Mouse (Mus musculus): Measurements from ENCODE around the gene Plch1. TPM values are rescaled to one million over a fixed set of nuclear protein-coding genes. Genes with fewer than 3 reads are reported as not detected.
A peak's percentile ranks its signal among the peaks of the same experiment; 100 is the strongest.

Plch1 gene
- polyA plus RNA-seq, 1 experiment from 2014 or later: 6.4 TPM

GRCm38 (mm10) chr3:63896303-63896702, 3.0 kb downstream of the Plch1 start:
- Histone ChIP-seq H3K27ac (replicated peaks) (no peak overlapping the region), H3K9me3 (no peaks in the 10 kb centered on the region), H3K4me3 (no peak overlapping the region), H3K27me3 (no peaks in the 10 kb centered on the region), H3K9ac (replicated peaks) (no peak overlapping the region), H3K4me2 (replicated peaks) (no peak overlapping the region), H3K4me1 (peaks cover 23% of the 10 kb centered on the region), H3K36me3 (no peaks in the 10 kb centered on the region)
- WGBS: 36% methylated on average over 4 of the region's 4 CpGs
- ATAC-seq (replicated peaks): no peak

GRCm38 (mm10) chr3:63895786-63896185, 3.5 kb downstream of the Plch1 start:
- 7% methylated on average over 2 of the region's 2 CpGs for WGBS
- no peak overlapping the region for H3K9ac ChIP-seq (replicated peaks)
- H3K27ac ChIP-seq (replicated peaks): no peak overlapping the region
- no peaks in the 10 kb centered on the region for H3K9me3 ChIP-seq
- ATAC-seq (replicated peaks): no peak
- no peaks in the 10 kb centered on the region for H3K27me3 ChIP-seq
- H3K4me3 ChIP-seq: no peak overlapping the region
- H3K4me1 ChIP-seq: peaks cover 23% of the 10 kb centered on the region
- no peak overlapping the region for H3K4me2 ChIP-seq (replicated peaks)
- H3K36me3 ChIP-seq: no peaks in the 10 kb centered on the region

GRCm38 (mm10) chr3:63893677-63894076, 5.6 kb downstream of the Plch1 start:
- Histone ChIP-seq H3K4me1 (peaks cover 12% of the 10 kb centered on the region), H3K4me2 (replicated peaks) (no peak overlapping the region), H3K4me3 (no peak overlapping the region), H3K27me3 (no peaks in the 10 kb centered on the region), H3K9me3 (no peaks in the 10 kb centered on the region), H3K36me3 (no peaks in the 10 kb centered on the region), H3K9ac (replicated peaks) (no peak overlapping the region), H3K27ac (replicated peaks) (no peak overlapping the region)
- ATAC-seq (replicated peaks): no peak
- WGBS: 73% methylated on average over 7 of the region's 7 CpGs

- H3K27ac ChIP-seq (replicated peaks): no peak overlapping the region
- H3K4me1 ChIP-seq: 0 out of 2 replicates have a peak, but pooled peaks cover 5% of the 10 kb centered on the region
- H3K9ac ChIP-seq (replicated peaks): no peak overlapping the region
- no peak overlapping the region for H3K4me3 ChIP-seq
- no peak overlapping the region for H3K4me2 ChIP-seq (replicated peaks)
- H3K27me3 ChIP-seq: no peaks in the 10 kb centered on the region
- no peaks in the 10 kb centered on the region for H3K36me3 ChIP-seq
- H3K9me3 ChIP-seq: no peaks in the 10 kb centered on the region
- no peak for ATAC-seq (replicated peaks)
- 47% methylated on average over 3 of the region's 3 CpGs for WGBS
These were observed 7.1 kb downstream of the Plch1 start for GRCm38 (mm10) chr3:63892154-63892553.

- Histone ChIP-seq H3K4me3 (no peak overlapping the region), H3K27me3 (no peaks in the 10 kb centered on the region), H3K36me3 (no peaks in the 10 kb centered on the region; the same call in 1 of the 2 replicates), H3K4me1 (no peaks in the 10 kb centered on the region), H3K9ac (replicated peaks) (no peak overlapping the region), H3K9me3 (no peaks in the 10 kb centered on the region), H3K4me2 (replicated peaks) (no peak overlapping the region), H3K27ac (replicated peaks) (no peak overlapping the region)
- no peak for ATAC-seq (replicated peaks)
- WGBS: 86% methylated on average over 2 of the region's 2 CpGs
These were observed 18.2 kb downstream of the Plch1 start for GRCm38 (mm10) chr3:63881065-63881464.

GRCm38 (mm10) chr3:63878995-63879666, 20.1 kb downstream of the Plch1 start:
- no peaks in the 10 kb centered on the region for H3K9me3 ChIP-seq
- no peak for ATAC-seq (replicated peaks)
- no peaks in the 10 kb centered on the region for H3K27me3 ChIP-seq
- H3K4me1 ChIP-seq: no peaks in the 10 kb centered on the region
- 22% methylated on average over 4 of the region's 4 CpGs for WGBS
- no peaks in the 10 kb centered on the region for H3K36me3 ChIP-seq
- H3K4me3 ChIP-seq: no peak overlapping the region
- no peak overlapping the region for H3K27ac ChIP-seq (replicated peaks)
- no peak overlapping the region for H3K4me2 ChIP-seq (replicated peaks)
- H3K9ac ChIP-seq (replicated peaks): no peak overlapping the region

- Histone ChIP-seq H3K4me3 (no peak overlapping the region), H3K36me3 (no peaks in the 10 kb centered on the region), H3K4me2 (replicated peaks) (no peak overlapping the region), H3K9me3 (no peaks in the 10 kb centered on the region), H3K4me1 (peaks cover 9% of the 10 kb centered on the region), H3K27me3 (no peaks in the 10 kb centered on the region), H3K9ac (replicated peaks) (no peak overlapping the region), H3K27ac (replicated peaks) (no peak overlapping the region)
- ATAC-seq (replicated peaks): no peak
- 10% methylated on average over 1 of the region's 1 CpGs for WGBS
These were observed 26.5 kb downstream of the Plch1 start for GRCm38 (mm10) chr3:63872818-63873217.

- no peaks in the 10 kb centered on the region for H3K27me3 ChIP-seq
- H3K4me3 ChIP-seq: no peak overlapping the region
- 0% methylated on average over 2 of the region's 2 CpGs for WGBS
- ATAC-seq (replicated peaks): peak; percentile 57; the same call in 1 of the 2 replicates
- H3K36me3 ChIP-seq: no peaks in the 10 kb centered on the region
- no peak overlapping the region for H3K4me2 ChIP-seq (replicated peaks)
- H3K9me3 ChIP-seq: no peaks in the 10 kb centered on the region
- no peak overlapping the region for H3K9ac ChIP-seq (replicated peaks)
- peaks cover 9% of the 10 kb centered on the region for H3K4me1 ChIP-seq
- H3K27ac ChIP-seq (replicated peaks): no peak overlapping the region
These were observed 28.0 kb downstream of the Plch1 start for GRCm38 (mm10) chr3:63871249-63871648.

- ATAC-seq (replicated peaks): 0 out of 2 replicates have a peak, but pooled peaks have one; percentile 3
- Histone ChIP-seq H3K27me3 (no peaks in the 10 kb centered on the region), H3K4me2 (replicated peaks) (no peak overlapping the region), H3K9me3 (no peaks in the 10 kb centered on the region), H3K36me3 (no peaks in the 10 kb centered on the region), H3K4me3 (no peak overlapping the region), H3K27ac (replicated peaks) (no peak overlapping the region), H3K9ac (replicated peaks) (no peak overlapping the region), H3K4me1 (peaks cover 25% of the 10 kb centered on the region)
- WGBS: 84% methylated on average over 1 of the region's 1 CpGs
These were observed 31.0 kb downstream of the Plch1 start for GRCm38 (mm10) chr3:63868285-63868684.

GRCm38 (mm10) chr3:63865069-63865468, 34.2 kb downstream of the Plch1 start:
- WGBS: 18% methylated on average over 2 of the region's 2 CpGs
- Histone ChIP-seq H3K36me3 (no peaks in the 10 kb centered on the region), H3K27ac (replicated peaks) (no peak overlapping the region), H3K4me2 (replicated peaks) (no peak overlapping the region), H3K4me1 (peaks cover 29% of the 10 kb centered on the region), H3K4me3 (no peak overlapping the region), H3K9me3 (no peaks in the 10 kb centered on the region), H3K9ac (replicated peaks) (no peak overlapping the region), H3K27me3 (no peaks in the 10 kb centered on the region)
- ATAC-seq (replicated peaks): 0 out of 2 replicates have a peak, but pooled peaks have one; percentile 38

GRCm38 (mm10) chr3:63862716-63863115, 36.6 kb downstream of the Plch1 start:
- Histone ChIP-seq H3K4me3 (no peak overlapping the region), H3K4me2 (replicated peaks) (peak overlapping the region; percentile 26), H3K9me3 (no peaks in the 10 kb centered on the region), H3K27ac (replicated peaks) (no peak overlapping the region), H3K9ac (replicated peaks) (no peak overlapping the region), H3K27me3 (no peaks in the 10 kb centered on the region), H3K4me1 (peaks cover 29% of the 10 kb centered on the region), H3K36me3 (no peaks in the 10 kb centered on the region)
- ATAC-seq (replicated peaks): 0 out of 2 replicates have a peak, but pooled peaks have one; percentile 8
- WGBS: 31% methylated on average over 10 of the region's 10 CpGs

GRCm38 (mm10) chr3:63852828-63853227, 46.4 kb downstream of the Plch1 start:
- H3K4me3 ChIP-seq: no peak overlapping the region
- H3K9ac ChIP-seq (replicated peaks): no peak overlapping the region
- H3K4me1 ChIP-seq: peaks cover 11% of the 10 kb centered on the region
- H3K36me3 ChIP-seq: no peaks in the 10 kb centered on the region
- ATAC-seq (replicated peaks): no peak
- H3K27ac ChIP-seq (replicated peaks): no peak overlapping the region
- H3K9me3 ChIP-seq: no peaks in the 10 kb centered on the region
- WGBS: 90% methylated on average over 5 of the region's 5 CpGs
- no peaks in the 10 kb centered on the region for H3K27me3 ChIP-seq
- no peak overlapping the region for H3K4me2 ChIP-seq (replicated peaks)

Data from forebrain, embryonic 15.5 days (tissue).